Mouse (Mus musculus): ENCODE results near the gene Hhat.

The Hhat gene

DNA sequence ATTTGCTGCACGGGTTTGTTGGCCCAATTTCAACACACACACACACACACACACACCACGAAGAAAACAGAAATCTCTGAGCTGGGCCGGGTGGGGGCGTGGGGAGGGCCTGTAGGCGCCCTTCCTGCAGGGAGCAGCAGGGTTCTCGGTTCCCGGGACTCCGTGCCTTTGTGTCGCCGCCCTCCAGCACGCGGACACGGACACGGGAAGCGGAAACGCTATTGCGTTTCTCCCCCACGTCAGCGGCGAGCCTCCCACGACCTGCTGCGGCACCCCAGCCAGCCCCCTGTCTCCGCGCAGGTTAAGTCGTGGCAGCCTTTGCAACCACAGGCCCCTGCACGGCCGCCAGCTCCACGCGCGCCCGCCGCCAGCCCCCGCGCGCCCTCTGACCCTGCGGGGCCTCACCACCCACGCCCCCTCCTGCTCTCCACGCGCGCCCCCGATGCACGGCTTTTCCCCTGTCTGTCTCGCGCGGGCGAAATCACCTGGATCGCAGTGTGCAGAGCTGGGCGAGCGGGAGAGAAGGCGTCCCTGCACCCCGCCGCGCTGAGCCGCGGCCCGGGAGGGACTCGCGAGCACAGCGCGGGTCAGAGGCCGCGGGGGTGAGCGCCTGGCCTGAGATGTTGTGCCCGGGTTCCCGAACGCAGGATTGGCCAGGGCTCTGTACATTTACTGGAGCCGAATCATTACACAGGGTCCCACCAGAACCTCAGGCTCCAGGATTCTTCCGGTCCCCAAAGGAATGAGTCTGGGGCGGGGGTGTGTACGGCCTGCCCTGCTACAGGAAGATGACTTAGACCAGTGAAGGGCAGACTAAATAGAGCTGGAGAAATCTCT, at the start of gene Hhat:
TSS of gene Hhat (minus strand) at position 729 of the 837 bp plus-strand sequence.
- peak; percentile 80 for DNase-seq

GRCm38 (mm10) chr1:192818334-192818733, 47.3 kb upstream of the Hhat start:
- DNase-seq, result no peak

- peak; percentile 18 for DNase-seq
Measured at GRCm38 (mm10) chr1:192815789-192816188, 44.8 kb upstream of the Hhat start.

DNA sequence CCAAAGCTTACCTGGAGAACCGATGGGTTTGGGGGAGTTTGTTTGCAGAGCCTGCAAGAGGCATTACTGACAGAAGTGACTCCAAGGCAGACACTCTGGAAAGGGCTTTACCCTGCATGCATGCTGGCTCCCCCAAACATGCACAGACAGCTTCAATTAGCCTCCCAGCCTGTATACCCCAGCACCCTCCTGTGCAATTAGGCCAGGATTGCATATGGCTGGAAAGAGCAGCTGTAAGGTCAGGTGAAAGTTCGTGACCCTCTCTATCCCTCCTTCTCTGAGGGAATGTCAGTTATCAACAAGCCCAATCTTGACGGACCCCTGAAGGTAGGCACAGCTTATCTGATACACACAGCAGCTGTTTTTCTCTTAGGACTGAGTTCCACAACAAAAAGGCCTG, 43.7 kb upstream of the Hhat start:
- DNase-seq, result no peak

- no peak for DNase-seq
Measured at GRCm38 (mm10) chr1:192812758-192813157, 41.7 kb upstream of the Hhat start.

GRCm38 (mm10) chr1:192812290-192812689, 41.3 kb upstream of the Hhat start:
- no peak for DNase-seq

DNA sequence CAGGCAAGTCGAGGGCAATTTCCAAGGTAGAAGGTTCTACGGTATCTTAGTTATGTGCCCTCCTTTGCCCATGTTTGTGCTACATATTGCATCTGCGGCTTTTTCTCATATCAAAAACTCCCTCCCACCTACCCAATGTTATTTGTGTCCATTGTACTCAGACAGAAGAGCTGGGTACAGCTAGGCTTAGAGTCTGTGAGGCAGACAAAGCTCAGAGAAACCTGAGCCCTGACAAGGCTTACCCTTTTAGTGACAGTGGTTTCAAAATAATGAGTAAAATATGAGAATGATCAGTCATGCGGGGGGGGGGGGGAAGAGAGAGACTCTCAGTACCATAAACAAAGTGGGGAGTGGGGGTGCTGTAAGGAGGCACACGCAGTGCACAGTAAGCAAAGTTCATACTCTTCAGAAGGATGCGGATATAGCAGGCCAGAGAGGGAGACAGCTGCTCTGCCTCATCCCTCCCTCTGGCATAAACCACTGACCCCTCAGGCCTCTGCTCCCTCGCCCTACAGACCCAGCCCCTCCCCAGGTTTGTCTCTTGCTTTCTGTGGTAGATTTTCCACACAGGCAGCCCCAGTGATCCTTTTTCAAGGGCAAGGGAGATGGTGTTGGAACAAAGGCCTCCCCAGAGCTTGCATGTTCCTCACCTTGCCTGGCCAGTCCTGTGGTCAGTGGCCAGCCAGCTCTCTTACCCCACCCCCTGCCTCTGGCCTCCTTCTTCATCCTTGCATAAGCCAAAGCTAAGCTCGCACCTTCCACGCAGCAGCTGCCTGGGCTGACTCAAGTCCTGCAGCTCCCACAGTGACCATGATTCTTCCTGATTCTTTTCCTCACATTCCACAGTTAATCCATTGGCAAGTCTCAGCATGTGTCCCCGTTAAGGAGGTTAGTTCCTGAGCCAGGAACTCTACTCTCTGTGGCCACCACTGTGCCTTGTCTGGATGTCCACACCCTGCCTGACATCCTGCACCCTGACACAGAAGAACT, 35.4 kb upstream of the Hhat start:
- peak; percentile 38 for DNase-seq

DNA sequence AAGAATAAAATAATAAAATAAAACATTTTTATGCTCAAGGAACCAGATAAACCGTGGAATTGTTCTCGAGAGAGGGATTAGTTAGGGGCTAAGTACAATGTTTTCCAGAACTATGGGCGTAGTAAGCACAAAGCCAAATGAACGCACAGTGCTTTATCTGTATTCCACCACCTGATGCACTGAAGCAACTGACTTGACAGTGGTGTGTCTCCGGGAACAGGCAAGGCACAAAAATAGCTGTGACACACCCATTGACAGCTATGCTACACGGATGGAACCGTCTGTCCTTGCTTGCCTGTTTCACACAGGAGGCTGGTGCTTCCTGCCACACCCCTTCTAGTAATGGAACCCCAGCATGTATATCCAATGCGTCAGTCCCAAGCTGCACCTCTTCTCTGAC, 29.3 kb upstream of the Hhat start:
- no peak for DNase-seq

DNA sequence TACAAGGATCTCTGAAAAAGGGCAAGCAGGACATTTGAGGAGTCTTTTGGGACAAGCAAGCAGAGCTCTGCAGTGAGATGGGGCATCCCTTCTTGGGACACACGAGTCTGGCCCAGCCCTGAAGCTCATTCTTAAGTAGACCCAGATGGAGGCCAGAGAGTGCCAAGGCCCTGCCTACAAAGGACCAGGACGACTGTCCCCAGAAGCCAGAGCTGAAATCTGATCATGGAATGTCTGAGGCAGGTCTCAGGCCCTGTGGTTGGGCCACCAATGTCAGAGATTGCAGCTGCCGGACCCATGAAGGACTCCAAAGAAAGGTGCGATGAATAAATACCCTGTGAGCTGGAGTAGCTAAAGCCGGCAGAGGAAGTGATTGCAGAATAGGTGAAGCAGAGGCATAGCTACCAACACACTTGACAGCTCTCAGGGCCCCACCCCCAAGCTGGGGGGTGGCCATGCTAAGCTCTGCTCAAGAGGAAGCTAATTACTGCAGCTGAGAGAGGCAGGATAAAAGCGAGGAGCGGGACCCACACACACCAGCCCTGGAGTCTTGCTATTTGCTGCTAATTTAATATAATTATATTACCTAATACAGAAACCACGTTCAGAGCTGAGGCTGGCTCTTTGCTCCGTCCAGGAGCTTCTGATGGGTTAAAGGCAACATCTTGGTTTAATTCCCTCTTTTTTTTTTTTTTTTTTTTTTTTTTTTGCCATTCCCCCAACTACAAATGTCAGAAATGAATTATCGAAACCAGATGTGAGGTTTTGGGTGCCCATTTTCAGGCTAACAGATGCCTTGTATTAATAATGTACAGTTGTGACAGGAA, 28.4 kb upstream of the Hhat start:
- no peak for DNase-seq

DNA sequence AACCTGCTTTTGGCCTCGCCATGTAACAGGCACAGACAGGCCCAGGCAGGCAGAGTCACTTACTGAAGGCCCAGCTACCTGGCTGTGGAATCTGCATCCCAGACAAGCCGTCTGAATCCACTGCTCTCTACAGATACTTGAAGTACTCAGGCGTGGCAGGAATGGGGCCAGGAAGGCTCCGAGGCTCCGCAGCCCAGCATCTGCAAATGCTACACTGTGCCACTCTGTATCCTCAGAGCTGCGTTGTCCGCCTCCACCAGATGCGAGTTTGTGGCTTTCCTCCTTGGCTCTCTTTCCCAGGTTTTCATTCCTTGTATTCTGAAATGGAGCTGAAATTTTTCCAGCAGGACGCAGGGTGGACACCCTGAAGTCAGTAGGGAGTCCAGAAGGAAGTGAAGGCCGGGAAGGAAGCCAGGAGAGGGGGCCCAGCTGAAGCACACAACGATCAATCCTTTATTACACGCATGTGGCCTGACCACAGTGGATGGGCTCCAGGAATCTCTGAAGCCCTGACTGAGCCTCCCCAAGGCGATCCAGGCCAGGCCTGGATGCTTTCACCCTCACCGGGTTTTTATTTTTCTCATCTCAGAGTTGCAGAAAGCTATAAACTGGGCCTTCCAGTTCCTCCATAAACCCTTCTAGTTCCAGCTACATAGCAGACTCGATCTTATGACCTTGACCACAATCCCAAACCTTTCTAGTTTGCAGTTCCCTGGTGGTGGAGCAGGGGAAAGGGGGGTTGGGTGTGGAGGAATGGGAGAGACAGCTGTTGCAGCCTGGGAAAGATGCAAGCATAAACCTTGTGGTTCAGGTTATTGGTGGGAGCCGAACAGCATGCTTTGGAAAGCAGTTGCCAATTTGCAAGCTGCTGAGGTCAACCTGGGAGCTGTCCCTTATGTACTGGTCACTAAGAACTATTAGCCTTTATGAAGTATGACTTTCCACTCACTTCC, 27.5 kb upstream of the Hhat start:
- DNase-seq, result peak; percentile 76

GRCm38 (mm10) chr1:192797011-192797274, 25.9 kb upstream of the Hhat start:
- no peak for DNase-seq

- DNase-seq, result no peak
Measured at GRCm38 (mm10) chr1:192796201-192797010, 25.4 kb upstream of the Hhat start.

GRCm38 (mm10) chr1:192794957-192795745, 24.1 kb upstream of the Hhat start:
- DNase-seq, result no peak

- DNase-seq, result no peak
Measured at GRCm38 (mm10) chr1:192791897-192792361, 20.9 kb upstream of the Hhat start.

DNA sequence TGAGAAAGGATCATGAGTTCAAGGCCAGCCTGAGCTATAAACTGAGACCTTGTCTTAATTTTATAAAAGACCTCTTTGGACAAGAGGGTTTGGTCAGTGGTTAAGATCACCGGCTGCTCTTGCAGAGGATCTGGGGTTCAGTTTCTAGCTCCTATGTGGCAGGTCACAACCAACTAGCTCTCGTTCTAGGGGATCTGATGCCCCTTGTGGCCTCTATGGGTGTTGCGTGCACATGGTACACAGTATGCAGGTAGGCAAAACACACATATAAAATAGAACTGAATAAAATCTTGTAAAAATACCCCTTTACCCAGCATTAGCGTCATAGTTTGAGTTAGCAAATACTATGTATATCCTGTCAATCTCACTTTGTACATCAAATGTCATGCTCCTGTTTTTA, 19.4 kb upstream of the Hhat start:
- no peak for DNase-seq

- peak; percentile 67 for DNase-seq
Measured at GRCm38 (mm10) chr1:192789828-192790227, 18.8 kb upstream of the Hhat start.

DNA sequence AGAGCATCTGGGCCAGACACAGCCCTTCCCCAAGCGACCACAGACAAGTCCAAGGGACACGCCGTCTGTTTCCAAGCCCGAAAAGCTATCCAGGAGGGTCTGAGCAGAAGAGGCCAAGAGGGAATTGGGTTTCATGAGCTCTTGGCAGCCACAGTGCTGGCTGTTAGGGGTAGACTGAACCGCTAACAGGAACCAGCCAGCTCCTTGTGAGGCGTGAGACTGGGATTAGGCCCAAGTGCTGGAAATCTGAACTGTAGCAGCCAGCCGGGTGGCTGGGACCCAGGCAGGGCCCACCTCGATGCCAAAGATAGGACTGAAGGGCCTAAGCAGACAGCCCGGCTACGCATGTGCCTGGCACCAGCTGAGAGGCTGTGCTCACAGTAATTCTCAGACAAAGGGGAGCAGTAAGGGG, 18.1 kb upstream of the Hhat start:
- DNase-seq, result peak; percentile 72

DNA sequence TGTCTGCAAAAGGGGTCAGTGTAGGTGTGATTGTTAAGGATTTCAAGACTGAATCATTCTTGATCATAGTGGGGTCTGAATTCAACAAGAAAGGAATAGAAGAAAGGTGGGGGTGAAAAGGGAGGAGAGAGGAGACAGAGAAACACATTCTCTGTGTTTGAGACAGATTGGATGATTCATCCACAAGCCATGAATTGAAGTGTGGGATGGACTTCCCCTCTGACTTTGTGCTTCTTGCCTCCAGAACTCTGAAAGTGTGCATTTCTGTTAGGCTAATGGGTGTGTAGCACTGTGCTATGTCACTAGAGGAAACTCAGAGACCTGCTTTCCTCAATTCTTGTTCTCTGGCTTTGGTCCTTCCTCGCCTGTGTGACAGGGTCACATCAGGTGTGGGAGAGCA, 15.2 kb upstream of the Hhat start:
- DNase-seq, result no peak

- DNase-seq, result no peak
Measured at GRCm38 (mm10) chr1:192785046-192785961, 14.3 kb upstream of the Hhat start.

Measured in kidney, postnatal 14 days (tissue).